Mouse (Mus musculus): ENCODE data around the gene Szt2.

The Szt2 gene

DNA sequence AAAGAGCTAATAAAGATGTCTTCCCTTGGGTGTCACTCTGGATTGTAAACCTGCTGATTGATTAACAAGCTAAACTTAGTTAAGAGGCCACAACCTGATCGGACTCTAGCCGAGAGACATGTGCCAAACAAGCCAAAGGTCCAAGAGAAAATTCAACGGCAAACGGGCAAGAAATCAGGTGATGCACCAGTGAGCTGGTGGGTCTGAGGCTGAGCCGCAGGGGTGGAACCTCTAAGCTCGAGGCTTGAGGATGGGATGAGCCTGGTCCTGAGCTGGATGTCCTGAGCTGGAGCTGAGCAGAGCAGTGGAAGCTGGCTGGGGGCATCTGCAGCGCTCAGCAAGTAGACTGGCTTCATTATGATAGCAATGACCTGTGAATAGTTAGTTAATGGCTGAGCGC lies 51.6 kb downstream of the Szt2 start:
- no peak for DNase-seq (ENCODE audit: low spot score)

DNA sequence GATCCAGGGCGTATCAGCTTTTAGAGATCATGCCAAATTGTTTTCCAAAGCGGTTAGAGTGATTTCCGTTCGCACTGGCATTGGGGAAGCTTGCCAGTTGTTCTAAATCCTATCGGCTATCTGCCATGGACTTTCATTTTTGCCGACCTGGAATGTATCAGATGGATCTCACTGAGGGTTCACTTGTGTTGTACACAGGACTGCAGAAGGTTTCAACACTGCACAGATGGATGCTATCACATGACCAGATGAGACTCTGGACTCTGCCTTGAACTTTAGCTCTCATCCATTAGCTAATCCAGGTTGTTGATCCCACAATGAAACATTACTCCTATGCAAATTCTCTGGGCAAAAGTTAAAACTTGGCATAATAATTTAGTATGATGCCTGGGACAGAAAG lies 52.3 kb downstream of the Szt2 start:
- no peak for DNase-seq (ENCODE audit: low spot score)

DNA sequence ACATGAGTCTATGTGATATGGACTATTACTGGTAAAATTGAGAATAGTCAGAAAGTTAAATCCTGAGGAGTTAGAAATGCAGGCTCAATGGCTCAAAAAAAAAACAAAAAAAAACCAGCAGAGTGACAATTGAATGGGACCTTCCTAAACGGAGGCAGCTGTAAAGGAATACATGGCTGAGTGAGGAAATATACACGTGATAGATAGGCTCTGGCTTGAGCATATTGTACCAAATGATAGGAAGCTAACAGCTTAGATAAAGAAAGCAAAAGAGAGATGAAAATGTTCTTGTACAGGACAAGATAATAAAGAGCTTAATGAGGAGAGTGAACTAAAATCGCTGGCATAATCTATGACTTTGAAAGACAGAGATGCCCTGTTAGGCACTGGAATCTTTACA lies 54.8 kb downstream of the Szt2 start:
- DNase-seq (ENCODE audit: low spot score) = no peak

DNA sequence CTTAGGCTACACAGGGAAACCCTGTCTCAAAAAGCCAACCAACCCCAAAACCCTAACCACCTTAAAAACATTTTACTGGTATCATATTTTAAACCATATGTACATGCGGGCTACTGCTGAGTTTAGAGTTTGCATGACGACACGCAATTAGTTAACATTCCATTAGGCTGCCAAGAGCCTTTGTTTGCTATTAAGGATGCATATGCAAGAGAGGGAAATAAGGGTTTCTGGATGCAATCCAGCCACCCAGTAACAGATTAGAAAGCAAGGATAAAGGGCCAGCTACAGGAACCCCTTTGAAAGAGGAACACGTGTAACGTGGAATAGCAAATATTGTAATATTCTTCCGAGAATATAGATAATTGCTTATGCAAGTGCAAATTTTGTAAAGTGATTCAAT lies 55.4 kb downstream of the Szt2 start:
- no peak for DNase-seq (ENCODE audit: low spot score)

DNA sequence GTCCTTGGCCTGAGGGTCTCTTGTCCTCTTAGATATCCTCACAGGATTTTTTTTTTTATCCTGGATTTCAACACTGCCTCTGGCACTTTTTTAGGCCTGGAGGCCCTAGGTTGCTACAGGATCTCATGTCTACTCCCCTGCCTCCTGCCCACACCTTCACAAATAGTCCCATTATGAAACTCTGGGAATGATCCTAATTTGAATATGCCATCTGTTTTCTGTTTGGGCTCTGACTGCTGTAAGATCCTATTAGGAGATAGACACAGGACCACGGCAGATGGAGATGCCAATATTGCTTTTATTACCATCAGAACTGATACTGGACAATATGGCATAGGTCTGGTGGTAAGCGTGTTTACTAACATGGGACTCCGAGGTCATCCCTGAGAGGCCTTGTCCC lies 57.2 kb downstream of the Szt2 start:
- no peak for DNase-seq (ENCODE audit: low spot score)

DNA sequence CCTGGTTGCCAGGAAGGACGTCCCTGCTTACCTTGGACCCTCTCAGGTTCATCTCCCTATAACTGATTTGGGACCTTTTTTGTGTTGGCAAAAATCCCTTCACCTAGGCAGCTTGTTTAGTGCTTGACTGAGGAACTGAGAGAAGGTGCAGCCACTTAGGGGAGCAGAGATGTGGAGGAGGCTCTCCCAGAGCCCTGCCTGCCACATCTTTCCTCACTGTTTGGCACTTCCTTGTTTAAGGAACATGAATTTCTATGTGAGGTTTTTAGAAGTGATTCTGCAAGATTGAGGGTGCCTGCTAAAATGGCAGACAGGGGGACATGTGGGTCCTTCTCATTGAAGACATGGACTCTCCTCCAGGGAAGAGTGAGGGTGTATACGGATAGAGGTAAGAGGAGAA lies 58.2 kb downstream of the Szt2 start:
- no peak for DNase-seq (ENCODE audit: low spot score)

DNA sequence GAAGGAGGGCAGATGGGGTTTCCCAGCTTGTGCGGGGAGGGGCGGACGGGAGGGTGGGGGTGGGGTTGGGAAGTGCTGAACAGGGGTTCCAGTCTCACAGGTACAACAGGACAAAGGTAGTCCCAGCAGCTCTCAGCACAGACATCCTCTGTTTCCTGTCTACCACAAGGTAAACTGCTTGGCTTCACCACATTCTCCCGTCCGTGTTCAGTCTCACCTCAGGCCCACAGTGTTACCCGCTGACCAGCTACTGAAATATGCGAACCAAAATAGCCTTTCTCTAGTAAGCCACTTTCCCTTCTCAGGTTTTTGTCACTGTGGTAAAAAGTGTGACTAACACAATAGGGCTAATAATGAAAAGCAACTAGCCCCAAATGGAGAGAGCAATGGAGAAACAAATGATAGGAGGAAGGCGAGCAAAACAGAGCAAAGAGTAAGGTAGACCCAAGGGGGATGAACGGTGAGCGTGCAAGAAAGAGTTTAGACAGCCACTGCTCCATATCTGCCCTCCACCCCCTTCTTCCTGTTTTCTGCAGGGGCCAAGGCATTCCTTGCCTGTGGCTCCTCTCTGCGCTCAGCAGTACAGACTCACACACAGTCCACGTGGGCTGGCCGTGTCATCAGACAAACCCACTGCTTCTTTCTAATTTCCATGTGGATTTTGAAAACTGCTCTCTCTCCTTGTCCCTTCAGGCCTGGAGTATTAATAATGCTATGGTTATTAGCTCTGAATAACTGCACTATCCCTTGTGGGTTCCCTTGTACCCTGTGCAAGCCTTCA lies 61.4 kb downstream of the Szt2 start:
- no peak for DNase-seq (ENCODE audit: low spot score)

DNA sequence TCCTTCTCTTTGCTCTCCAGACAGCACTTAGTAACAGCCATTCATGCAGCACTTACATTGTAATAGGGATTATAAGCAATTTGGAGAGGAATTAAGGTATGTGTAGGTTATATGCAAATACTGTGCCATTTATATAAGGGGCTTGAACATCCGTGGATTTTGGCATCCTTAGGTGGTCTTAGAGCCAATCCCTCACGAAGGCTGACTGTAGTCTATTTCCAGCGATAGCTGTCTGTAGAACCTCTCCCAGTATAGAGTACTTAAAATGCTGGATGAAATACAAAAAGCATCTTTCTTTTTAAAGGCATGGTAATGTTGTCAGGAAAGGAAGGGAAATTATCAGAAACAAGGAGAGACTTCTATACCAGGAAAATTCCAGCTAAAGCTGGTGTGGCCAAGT lies 67.6 kb downstream of the Szt2 start:
- DNase-seq (ENCODE audit: low spot score) = no peak

DNA sequence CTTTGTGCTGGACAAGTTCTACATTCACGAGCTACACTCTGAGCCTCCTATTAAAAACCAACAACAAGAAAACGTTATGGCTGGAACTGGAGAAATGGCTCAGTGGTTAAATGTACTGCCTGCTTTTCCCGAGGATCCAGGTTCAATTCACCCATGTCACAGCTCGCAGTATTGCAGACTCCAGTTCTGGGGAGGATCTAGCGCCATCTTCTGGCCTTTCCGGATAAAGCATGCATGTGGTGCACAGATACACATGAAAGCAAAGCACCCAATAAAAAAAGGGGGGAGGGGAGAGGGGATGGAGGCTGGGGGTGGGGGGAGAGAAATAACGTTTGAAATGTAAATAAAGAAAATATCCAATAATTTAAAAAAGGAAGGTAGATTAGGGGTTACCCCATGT lies 72.4 kb downstream of the Szt2 start:
- no peak for DNase-seq (ENCODE audit: low spot score)

DNA sequence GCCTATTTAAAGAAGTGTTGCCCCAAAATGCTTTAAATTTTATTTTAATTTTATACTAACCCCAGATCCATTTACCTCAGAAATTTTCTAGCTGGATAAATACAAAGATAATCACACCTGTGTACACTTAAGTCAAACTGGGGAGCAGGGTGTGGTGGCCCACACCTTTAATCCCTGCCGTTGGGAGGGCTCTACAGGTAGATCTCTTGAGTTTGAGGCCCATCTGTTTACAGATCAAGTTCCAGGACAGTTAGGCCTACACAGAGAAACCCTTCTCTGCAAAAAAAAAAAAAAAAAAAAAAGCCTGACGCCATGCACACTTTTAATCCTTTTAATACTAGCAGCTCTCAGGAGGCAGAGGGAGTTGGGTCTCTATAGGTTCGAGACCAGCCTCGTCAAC lies 73.1 kb downstream of the Szt2 start:
- DNase-seq (ENCODE audit: low spot score) = no peak

DNA sequence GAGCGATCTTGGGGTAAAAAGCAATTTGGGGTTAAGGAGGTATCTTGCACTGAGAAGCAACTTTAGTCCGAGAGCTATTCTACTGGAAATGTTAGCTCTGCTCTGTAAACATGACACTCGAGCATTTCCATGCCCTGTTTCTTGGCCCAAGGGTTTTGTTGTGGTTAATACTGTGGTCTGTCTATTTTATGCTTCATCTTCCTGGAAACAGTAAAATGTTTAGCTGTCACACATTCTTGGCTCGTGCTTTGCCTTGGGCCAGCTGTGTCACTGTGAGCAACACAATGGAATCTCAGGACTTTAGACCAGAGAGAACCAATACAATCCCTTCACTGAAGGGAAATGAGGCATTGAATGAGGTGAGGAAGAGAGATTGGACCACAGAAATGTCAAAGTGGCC lies 77.3 kb downstream of the Szt2 start:
- no peak for DNase-seq (ENCODE audit: low spot score)

DNA sequence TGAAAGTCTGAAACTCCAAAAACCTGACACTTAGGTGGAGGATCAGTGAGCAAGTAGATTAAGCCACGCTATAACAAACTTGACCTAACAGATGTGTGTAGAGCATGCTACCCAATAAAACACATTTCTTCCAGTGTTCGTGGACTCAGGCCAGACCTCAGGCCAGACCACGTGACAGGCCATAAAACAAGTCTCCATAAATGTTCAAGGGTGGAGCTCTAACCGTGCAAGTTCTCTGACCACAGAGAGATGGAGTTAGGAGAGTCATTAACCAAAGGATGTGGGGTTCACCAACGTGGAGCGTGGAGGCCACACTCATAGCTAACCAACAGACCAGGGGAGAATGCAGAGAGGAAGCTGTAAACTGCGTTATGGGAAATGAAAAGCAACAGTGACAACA lies 82.6 kb downstream of the Szt2 start:
- DNase-seq (ENCODE audit: low spot score) = no peak

DNA sequence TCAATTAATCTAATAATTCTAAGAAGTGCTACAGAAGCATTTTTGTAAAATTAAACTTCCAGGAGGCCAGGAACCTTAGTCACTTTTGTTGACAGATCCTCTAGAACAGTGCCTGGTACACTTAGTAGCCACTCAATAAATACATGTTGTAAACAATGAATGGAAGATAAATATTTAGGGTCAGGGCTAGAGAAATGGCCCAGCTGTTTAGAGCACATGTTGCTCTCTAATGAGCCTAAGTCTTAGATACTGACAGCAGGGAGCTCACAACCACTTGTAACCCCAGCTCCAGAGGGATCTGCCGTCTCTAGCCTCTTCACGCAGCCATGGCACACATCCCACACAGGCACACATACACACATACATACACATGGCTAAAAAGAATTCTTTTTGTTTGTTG lies 88.4 kb downstream of the Szt2 start:
- no peak for DNase-seq (ENCODE audit: low spot score)

DNA sequence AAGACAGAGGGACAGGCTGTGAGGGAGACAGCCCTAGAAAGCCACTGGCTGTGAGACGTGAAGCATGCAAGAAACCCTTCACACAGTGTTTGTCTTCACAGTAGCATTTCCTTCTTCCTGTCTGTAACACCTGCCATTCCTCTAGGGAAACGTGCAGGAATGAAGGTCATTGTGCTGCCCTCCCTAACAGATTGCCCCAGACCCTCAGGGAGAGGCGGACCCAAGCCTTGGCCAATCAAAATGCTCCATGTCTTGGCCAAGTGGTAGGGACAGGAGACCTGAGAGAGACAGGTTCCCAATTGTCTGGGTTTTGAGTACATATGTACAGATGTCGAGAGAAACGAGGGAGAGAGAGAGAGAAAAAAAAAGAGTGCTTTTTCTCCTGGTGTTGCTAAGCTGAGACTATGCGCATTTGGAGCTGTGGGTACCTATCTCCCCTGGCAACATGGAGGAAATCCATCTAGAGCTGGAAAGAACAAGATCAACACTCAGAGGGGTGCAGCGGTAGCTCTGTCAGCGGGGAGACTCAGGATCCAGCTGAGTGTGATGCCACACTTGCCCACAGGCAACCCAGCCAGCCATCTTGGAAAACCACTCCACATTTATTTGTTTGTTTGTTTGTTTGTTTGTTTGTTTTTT lies 89.2 kb downstream of the Szt2 start:
- DNase-seq (ENCODE audit: low spot score) = no peak

DNA sequence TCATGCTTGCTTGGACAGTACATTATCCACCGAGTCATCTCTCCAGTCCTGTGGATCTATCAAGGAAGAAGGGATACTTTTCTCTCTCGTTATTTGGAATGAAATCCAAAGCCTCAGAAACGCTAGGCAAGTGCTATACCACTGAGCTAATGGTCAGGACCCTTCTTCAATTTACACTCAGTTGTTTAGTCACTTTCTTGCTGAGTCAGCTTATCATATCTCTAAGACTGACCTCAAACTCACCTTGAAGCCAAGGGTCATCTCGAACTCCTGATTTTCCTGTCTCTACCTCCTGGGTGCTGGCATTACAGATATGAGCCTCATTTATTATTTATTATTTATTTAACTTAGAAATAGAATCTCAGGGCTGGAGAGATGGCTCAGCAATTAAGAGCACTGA lies 92.4 kb downstream of the Szt2 start:
- DNase-seq (ENCODE audit: low spot score) = no peak

DNA sequence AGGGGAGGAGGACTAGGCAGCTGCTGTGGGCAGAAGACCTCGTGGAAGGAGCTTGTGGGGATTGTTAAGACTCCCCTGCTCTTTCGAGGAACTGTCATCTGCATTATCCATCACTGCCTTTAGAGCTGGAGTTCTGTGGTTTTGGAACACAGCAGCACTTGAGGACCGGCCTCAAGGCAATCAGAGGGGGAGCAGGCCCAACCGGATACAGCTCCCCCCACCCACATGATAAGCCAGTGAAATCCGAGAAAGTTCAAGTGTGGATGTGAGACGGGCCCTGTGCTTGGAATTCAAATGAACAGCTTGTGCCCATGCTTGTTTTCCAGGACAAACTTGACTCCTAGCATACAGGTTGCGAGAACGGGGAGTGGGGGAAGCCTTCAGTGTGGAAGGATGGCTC lies 93.8 kb downstream of the Szt2 start:
- DNase-seq (ENCODE audit: low spot score) = no peak
